Mouse (Mus musculus): ENCODE measurements at regions not wholly inside any gene's neighbourhood (a gene's known extent, or its start where the extent isn't known, plus 50 kb on each side); places are given as distances from the start of the nearest gene placed in this dataset.

- no peak overlapping the region for H3K4me3 ChIP-seq (ENCODE audit: insufficient read depth, low read length)
- no peak overlapping the region for H3K27ac ChIP-seq (ENCODE audit: insufficient read depth, low read length)
- H3K4me1 ChIP-seq (ENCODE audit: control insufficient read depth, insufficient read depth, low read length) = no peaks in the 10 kb centered on the region
- TF ChIP-seq POLR2A (IDR thresholded peaks at IDR 0.05; ENCODE audit: low read depth, low read length) = no peak
- no peak for TF ChIP-seq CTCF (IDR thresholded peaks at IDR 0.05; ENCODE audit: borderline replicate concordance, insufficient read depth, low read length)
Observed at GRCm38 (mm10) chr7:130030711-130031110, 439.0 kb downstream of the Wdr11 start.

DNA sequence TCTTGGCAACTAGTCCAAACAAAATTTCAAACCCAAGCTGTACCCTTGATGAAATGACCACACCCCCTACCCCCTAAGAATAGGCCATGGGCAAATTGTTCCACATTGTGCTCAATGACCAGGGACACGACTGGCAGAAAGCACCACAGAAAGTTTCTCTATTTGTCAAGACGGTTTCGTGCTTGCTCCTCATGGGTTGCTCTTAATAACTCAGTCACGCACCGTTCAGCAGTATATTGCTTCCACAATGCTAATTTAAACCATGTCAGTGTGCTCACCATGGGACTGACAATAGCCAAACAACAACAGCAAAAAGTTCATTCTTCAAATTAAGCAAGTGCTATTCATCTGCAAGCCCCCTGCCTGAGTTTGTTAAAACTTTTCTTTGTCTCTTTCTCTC, 444.6 kb downstream of the Wdr11 start:
- TF ChIP-seq CTCF (IDR thresholded peaks at IDR 0.05; ENCODE audit: borderline replicate concordance, insufficient read depth, low read length) (no peak), POLR2A (IDR thresholded peaks at IDR 0.05; ENCODE audit: low read depth, low read length) (no peak)
- peaks cover 5% of the 10 kb centered on the region; the same call in 1 of the 2 replicates for H3K4me1 ChIP-seq (ENCODE audit: control insufficient read depth, insufficient read depth, low read length)
- H3K27ac ChIP-seq (ENCODE audit: insufficient read depth, low read length) = no peak overlapping the region
- H3K4me3 ChIP-seq (ENCODE audit: insufficient read depth, low read length) = no peak overlapping the region

GRCm38 (mm10) chr7:130036845-130037572, 445.3 kb downstream of the Wdr11 start:
- no peak overlapping the region for H3K27ac ChIP-seq (ENCODE audit: insufficient read depth, low read length)
- peaks cover 5% of the 10 kb centered on the region; the same call in 1 of the 2 replicates for H3K4me1 ChIP-seq (ENCODE audit: control insufficient read depth, insufficient read depth, low read length)
- TF ChIP-seq CTCF (IDR thresholded peaks at IDR 0.05; ENCODE audit: borderline replicate concordance, insufficient read depth, low read length) (no peak), POLR2A (IDR thresholded peaks at IDR 0.05; ENCODE audit: low read depth, low read length) (no peak)
- H3K4me3 ChIP-seq (ENCODE audit: insufficient read depth, low read length) = no peak overlapping the region

GRCm38 (mm10) chr7:130037573-130037925, 445.9 kb downstream of the Wdr11 start:
- H3K4me3 ChIP-seq (ENCODE audit: insufficient read depth, low read length) = no peak overlapping the region
- TF ChIP-seq CTCF (IDR thresholded peaks at IDR 0.05; ENCODE audit: borderline replicate concordance, insufficient read depth, low read length) = no peak
- TF ChIP-seq POLR2A (IDR thresholded peaks at IDR 0.05; ENCODE audit: low read depth, low read length) = no peak
- H3K4me1 ChIP-seq (ENCODE audit: control insufficient read depth, insufficient read depth, low read length) = peaks cover 5% of the 10 kb centered on the region; the same call in 1 of the 2 replicates
- no peak overlapping the region for H3K27ac ChIP-seq (ENCODE audit: insufficient read depth, low read length)

DNA sequence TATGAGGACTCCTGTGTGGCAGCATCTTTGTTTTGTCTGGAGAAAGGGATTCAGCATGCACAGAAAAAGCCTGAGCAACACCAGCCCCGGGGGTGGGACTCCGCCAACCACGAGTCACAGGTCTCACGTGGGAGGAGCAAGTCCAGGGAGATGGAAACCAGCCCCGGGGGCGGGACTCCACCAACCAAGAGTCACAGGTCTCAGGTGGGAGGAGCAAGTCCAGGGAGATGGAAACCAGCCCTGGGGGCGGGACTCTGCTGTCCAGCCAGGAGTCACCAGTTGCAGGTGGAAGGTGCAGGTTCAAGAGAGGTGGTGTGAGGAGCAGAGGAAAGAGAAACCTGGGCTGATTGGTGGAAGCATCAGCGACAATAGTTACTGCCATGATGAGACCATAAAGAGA, 448.9 kb downstream of the Wdr11 start:
- no peak overlapping the region for H3K4me3 ChIP-seq (ENCODE audit: insufficient read depth, low read length)
- peaks cover 5% of the 10 kb centered on the region; the same call in 1 of the 2 replicates for H3K4me1 ChIP-seq (ENCODE audit: control insufficient read depth, insufficient read depth, low read length)
- no peak overlapping the region for H3K27ac ChIP-seq (ENCODE audit: insufficient read depth, low read length)
- TF ChIP-seq CTCF (IDR thresholded peaks at IDR 0.05; ENCODE audit: borderline replicate concordance, insufficient read depth, low read length) (no peak), POLR2A (IDR thresholded peaks at IDR 0.05; ENCODE audit: low read depth, low read length) (no peak)

GRCm38 (mm10) chr7:130041402-130041965, 449.8 kb downstream of the Wdr11 start:
- no peak overlapping the region for H3K27ac ChIP-seq (ENCODE audit: insufficient read depth, low read length)
- no peak overlapping the region for H3K4me3 ChIP-seq (ENCODE audit: insufficient read depth, low read length)
- H3K4me1 ChIP-seq (ENCODE audit: control insufficient read depth, insufficient read depth, low read length) = peaks cover 5% of the 10 kb centered on the region; the same call in 1 of the 2 replicates
- TF ChIP-seq POLR2A (IDR thresholded peaks at IDR 0.05; ENCODE audit: low read depth, low read length) (no peak), CTCF (IDR thresholded peaks at IDR 0.05; ENCODE audit: borderline replicate concordance, insufficient read depth, low read length) (no peak)

DNA sequence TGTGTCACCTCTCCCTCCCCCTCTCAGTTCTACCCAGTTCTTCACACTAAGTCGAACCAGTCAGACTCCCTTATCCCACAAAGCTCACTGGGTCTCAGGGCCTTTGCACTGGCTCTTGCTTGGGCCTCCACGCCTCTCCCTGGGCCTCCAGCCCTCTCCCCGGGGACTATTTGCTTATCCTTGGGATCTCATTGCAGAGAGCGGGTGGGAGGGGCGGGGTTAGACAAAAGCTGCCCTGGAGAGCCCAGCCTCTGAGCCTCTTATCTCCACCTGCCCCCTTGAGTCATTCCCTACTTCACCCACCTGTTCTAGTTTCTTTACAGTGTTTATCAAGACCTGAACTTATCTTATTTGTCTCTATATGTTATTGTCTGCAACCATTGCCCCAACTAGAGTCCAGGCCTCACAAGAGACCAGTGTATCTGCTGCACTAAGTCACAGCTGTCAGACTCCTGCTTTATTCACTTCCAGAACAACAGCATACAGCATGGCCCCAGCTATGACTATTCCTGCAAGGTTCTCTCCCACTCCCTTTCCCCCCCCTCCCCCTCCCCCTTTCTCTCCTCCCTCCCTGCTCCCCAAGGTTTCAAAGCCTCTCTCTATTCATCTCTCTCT, 450.7 kb downstream of the Wdr11 start:
- TF ChIP-seq POLR2A (IDR thresholded peaks at IDR 0.05; ENCODE audit: low read depth, low read length) (no peak), CTCF (IDR thresholded peaks at IDR 0.05; ENCODE audit: borderline replicate concordance, insufficient read depth, low read length) (no peak)
- Histone ChIP-seq H3K4me1 (ENCODE audit: control insufficient read depth, insufficient read depth, low read length) (peaks cover 3% of the 10 kb centered on the region), H3K27ac (ENCODE audit: insufficient read depth, low read length) (no peak overlapping the region), H3K4me3 (ENCODE audit: insufficient read depth, low read length) (no peak overlapping the region)

DNA sequence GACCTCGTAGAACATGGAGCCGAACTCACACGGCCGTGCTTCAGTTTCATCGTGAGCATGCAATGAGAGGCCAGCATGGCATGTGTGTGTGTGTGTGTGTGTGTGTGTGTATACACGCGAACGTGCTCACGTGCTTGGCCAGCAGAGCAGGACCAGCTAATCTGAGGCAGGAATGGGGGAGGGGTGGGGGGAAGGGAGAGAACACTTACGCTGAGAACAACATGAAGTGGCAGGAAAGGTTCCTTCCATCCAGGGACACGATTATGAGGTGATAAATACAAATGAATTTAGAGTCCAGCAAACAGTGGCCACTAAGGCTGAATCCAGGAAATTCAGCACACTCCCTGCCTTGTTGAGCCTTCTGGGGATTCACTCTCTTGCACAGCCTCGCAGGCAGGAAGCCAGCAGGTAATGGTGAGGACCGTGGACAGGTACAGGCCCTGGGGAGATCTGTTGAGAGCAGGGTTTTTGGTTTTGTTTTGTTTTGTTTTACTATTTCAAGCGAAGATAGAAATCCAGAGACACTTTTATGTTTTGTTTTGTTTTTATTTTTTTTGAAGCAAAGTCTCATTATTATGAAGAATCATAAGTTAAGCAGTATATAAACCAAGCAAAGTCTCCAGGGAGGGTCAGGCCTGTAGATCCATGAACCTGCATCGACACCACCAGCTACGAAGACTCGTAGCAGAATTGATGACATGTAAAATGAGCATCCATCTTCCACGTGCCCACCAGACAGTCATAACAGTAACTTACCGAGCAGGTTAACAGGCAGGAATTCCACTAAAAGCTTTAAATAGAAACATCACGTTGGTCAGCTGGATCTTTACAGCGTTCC, 452.0 kb downstream of the Wdr11 start:
- Histone ChIP-seq H3K4me3 (ENCODE audit: insufficient read depth, low read length) (no peak overlapping the region), H3K4me1 (ENCODE audit: control insufficient read depth, insufficient read depth, low read length) (peaks cover 4% of the 10 kb centered on the region), H3K27ac (ENCODE audit: insufficient read depth, low read length) (no peak overlapping the region)
- TF ChIP-seq CTCF (IDR thresholded peaks at IDR 0.05; ENCODE audit: borderline replicate concordance, insufficient read depth, low read length) (no peak), POLR2A (IDR thresholded peaks at IDR 0.05; ENCODE audit: low read depth, low read length) (no peak)

GRCm38 (mm10) chr7:130044235-130044553, 452.5 kb downstream of the Wdr11 start:
- Histone ChIP-seq H3K4me3 (ENCODE audit: insufficient read depth, low read length) (no peak overlapping the region), H3K4me1 (ENCODE audit: control insufficient read depth, insufficient read depth, low read length) (peaks cover 4% of the 10 kb centered on the region), H3K27ac (ENCODE audit: insufficient read depth, low read length) (no peak overlapping the region)
- no peak for TF ChIP-seq POLR2A (IDR thresholded peaks at IDR 0.05; ENCODE audit: low read depth, low read length)
- TF ChIP-seq CTCF (IDR thresholded peaks at IDR 0.05; ENCODE audit: borderline replicate concordance, insufficient read depth, low read length) = no peak

Measured in embryonic fibroblast, embryonic 13.5 days (primary cell).